Mouse (Mus musculus): Measurements from ENCODE around the gene Aqp2. TPM values are rescaled to one million over a fixed set of nuclear protein-coding genes. Genes with fewer than 3 reads are reported as not detected.
A peak's percentile ranks its signal among the peaks of the same experiment; 100 is the strongest.

The Aqp2 gene
- polyA plus RNA-seq, 1 experiment from 2014 or later = not detected

DNA sequence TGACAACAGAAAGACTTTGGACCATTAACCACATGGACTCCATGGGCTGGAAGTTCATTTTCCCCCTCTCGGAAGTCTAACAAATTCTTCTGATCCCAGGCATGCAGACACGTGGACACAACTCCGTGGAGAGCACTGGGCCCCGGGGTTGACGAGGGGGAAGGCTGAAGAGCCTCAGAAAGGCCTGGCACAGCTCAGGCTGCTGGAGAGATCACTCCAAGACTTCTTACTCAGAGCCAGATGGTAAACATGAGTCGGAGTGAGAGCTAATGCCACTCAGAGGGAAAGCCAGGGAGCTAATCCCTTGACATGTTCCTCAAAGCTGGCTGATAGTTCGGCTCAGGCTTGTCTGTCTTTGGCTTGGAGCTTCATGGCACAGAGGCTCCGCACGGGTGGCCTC lies 36.4 kb downstream of the Aqp2 start:
- ATAC-seq (no peak), DNase-seq (ENCODE audit: low read depth, low spot score) (peak; percentile 43)
- ChIA-PET POLR2A (interaction anchor here (1.0 to 1.6 kb wide), 2 partner anchors 10 to 21 kb away, joined by 5 read pairs; no protein-coding TSS in a partner anchor), CTCF (interaction anchor here (0.8 to 1.4 kb wide), 4 partner anchors 16 to 73 kb away, joined by 3 read pairs; no protein-coding TSS in a partner anchor)
- H3K27me3 ChIP-seq = no peaks in the 10 kb centered on the region
- in situ Hi-C loops (cut with MboI; ENCODE audit: low pct_unique_long_range_greater_than_20kb) = no loop called here
- TF ChIP-seq CTCF (IDR thresholded peaks at IDR 0.05) = no peak

- ATAC-seq (no peak), DNase-seq (ENCODE audit: low read depth, low spot score) (no peak)
- H3K27me3 ChIP-seq = no peaks in the 10 kb centered on the region
- CTCF ChIA-PET = interaction anchor here (1.0 to 1.3 kb wide), 4 partner anchors 9 to 42 kb away, joined by 3 read pairs; no protein-coding TSS in a partner anchor
- in situ Hi-C loops (cut with MboI; ENCODE audit: low pct_unique_long_range_greater_than_20kb) = no loop called here
- POLR2A ChIA-PET = interaction anchor here (0.5 kb wide), 1 partner anchor 62 kb away, joined by 3 read pairs; no protein-coding TSS in a partner anchor
- no peak for TF ChIP-seq CTCF (IDR thresholded peaks at IDR 0.05)
Measured at GRCm38 (mm10) chr15:99618595-99618994, 39.7 kb downstream of the Aqp2 start.

- POLR2A ChIA-PET = interaction anchor here (0.7 kb wide), 1 partner anchor 10 kb away, joined by 4 read pairs; no protein-coding TSS in a partner anchor
- in situ Hi-C loops (cut with MboI; ENCODE audit: low pct_unique_long_range_greater_than_20kb) = no loop called here
- no peaks in the 10 kb centered on the region for H3K27me3 ChIP-seq
- no peak for ATAC-seq
- CTCF ChIA-PET = interaction anchor here (1.2 to 1.9 kb wide), 4 partner anchors 11 to 49 kb away, joined by 3 to 6 read pairs (median 4); no protein-coding TSS in a partner anchor
- no peak for TF ChIP-seq CTCF (IDR thresholded peaks at IDR 0.05)
- DNase-seq (ENCODE audit: low read depth, low spot score) = no peak
Measured at GRCm38 (mm10) chr15:99619821-99620220, 41.0 kb downstream of the Aqp2 start.

- in situ Hi-C loops (cut with MboI; ENCODE audit: low pct_unique_long_range_greater_than_20kb) = no loop called here
- no peak for ATAC-seq
- TF ChIP-seq CTCF (IDR thresholded peaks at IDR 0.05) = no peak
- no peaks in the 10 kb centered on the region for H3K27me3 ChIP-seq
- ChIA-PET POLR2A (no interaction called here), CTCF (interaction anchor here (0.7 kb wide), 1 partner anchor 135 kb away, joined by 3 read pairs; no protein-coding TSS in a partner anchor)
- no peak for DNase-seq (ENCODE audit: low read depth, low spot score)
Measured at GRCm38 (mm10) chr15:99622063-99622462, 43.2 kb downstream of the Aqp2 start.

DNA sequence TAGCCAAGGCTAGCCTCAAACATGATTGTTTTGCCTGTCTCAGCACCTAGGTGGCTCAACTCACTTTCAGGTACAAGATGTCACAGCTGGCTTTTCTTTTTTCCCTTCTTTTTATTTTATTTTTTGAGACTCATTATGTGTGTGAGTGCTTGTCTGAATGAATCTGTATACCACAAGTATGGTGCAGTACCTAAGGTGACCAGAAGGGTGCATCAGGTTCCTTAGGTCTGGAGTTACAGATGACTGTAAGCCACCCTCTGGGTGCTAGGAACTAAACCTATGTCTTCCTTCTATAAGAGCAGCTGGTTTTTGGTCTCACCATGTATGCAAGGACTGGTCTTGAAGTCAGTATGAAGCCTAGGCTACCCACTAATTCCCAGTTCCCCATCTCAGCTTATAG lies 52.8 kb downstream of the Aqp2 start:
- DNase-seq (ENCODE audit: low read depth, low spot score) (no peak), ATAC-seq (no peak)
- in situ Hi-C loops (cut with MboI; ENCODE audit: low pct_unique_long_range_greater_than_20kb) = no loop called here
- POLR2A ChIA-PET = interaction anchor here (1.2 kb wide), 1 partner anchor 10 kb away, joined by 3 read pairs; no protein-coding TSS in a partner anchor
- CTCF ChIA-PET = interaction anchor here (0.9 to 1.8 kb wide), 5 partner anchors 13 to 60 kb away, joined by 3 to 6 read pairs (median 4); no protein-coding TSS in a partner anchor
- TF ChIP-seq CTCF (IDR thresholded peaks at IDR 0.05) = peak; percentile 72
- no peaks in the 10 kb centered on the region for H3K27me3 ChIP-seq

Other genes starting within 250 kb of the Aqp2 start
- gene Fmnl3, start 208.6 kb upstream of the Aqp2 start, polyA plus RNA-seq (2021) = 99.2 TPM
- gene Tmbim6, start 186.2 kb upstream of the Aqp2 start, polyA plus RNA-seq (2021) = 509 TPM
- 10.8 TPM for gene Nckap5l, start 121.3 kb upstream of the Aqp2 start, polyA plus RNA-seq (2021)
- gene Bcdin3d, start 104.3 kb upstream of the Aqp2 start, polyA plus RNA-seq (2021) = 9.3 TPM
- 0.13 TPM for gene Faim2, start 50.9 kb upstream of the Aqp2 start, polyA plus RNA-seq (2021)
- 6.8 TPM for gene Aqp5, start 11.7 kb downstream of the Aqp2 start, polyA plus RNA-seq (2021)
- not detected for gene Aqp6, start 22.3 kb downstream of the Aqp2 start, polyA plus RNA-seq (2021)
- 74.3 TPM for gene Racgap1, start 72.6 kb downstream of the Aqp2 start, polyA plus RNA-seq (2021)
- 7.6 TPM for gene Asic1, start 91.3 kb downstream of the Aqp2 start, polyA plus RNA-seq (2021)
- gene Smarcd1, start 123.1 kb downstream of the Aqp2 start, polyA plus RNA-seq (2021) = 46.8 TPM
- gene Gm17349, start 126.4 kb downstream of the Aqp2 start, polyA plus RNA-seq (2021) = not detected
- gene Gpd1, start 138.5 kb downstream of the Aqp2 start, polyA plus RNA-seq (2021) = 2.9 TPM
- 170 TPM for gene Cox14, start 146.6 kb downstream of the Aqp2 start, polyA plus RNA-seq (2021)
- 83.3 TPM for gene Cers5, start 193.8 kb downstream of the Aqp2 start, polyA plus RNA-seq (2021)

All from Patski (cell line).